Mouse (Mus musculus) WW6 (cell line): ENCODE measurements at regions not wholly inside any gene's neighbourhood (a gene's known extent, or its start where the extent isn't known, plus 50 kb on each side); places are given as distances from the start of the nearest gene placed in this dataset.
"Not testable (repeated sequence)": the region's sequence is repeated elsewhere in the genome, so short reads cannot be mapped to it uniquely, and the experiment has no call there.

Source experiments
- DNase-seq: peaks from one replicate; pipeline ENCODE4 v3.0.0-alpha.2; 2013; ENCODE audit warnings: low read depth, low spot score

DNA sequence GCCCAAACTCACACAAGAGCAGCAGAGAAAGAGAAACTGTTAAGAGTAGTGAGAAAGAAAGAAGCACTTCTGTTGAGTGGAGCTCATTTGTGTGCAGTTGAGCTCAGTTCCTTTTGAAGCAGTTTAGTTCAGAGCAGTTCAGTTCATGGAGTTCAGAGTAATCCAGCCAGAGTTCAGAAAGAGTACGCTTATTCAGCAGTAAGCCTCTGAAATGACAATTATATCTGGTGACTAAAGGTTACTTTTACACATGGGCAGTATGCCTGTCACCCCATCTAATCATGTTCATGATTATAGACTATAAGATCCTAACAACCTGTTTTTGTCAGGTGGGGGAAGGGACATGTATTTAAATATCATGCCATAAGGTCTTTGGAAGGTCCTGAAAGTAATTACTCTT, 333.9 kb upstream of the Klf6 start:
- DNase-seq = no peak

- no peak for DNase-seq
Measured at GRCm38 (mm10) chr13:5540321-5540720, 321.0 kb upstream of the Klf6 start.

DNA sequence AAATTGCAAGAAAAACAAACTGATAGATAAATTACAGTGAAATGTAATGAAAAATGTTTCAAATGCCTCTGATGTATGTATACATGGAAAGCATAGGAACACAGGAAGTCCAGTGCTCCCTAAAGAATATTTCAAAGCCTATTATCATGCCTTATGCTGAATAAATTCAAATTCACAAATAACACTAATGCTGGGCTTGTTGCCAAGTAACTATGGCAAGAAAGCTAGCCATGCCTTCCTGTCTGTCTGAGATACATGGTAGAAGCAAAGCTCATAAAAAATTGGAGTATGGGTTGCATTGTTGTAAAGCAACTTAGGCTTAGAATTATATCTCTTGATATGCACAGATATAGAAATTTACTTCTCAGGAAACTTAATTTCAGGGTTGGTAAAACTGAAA, 315.8 kb upstream of the Klf6 start:
- DNase-seq = no peak

DNA sequence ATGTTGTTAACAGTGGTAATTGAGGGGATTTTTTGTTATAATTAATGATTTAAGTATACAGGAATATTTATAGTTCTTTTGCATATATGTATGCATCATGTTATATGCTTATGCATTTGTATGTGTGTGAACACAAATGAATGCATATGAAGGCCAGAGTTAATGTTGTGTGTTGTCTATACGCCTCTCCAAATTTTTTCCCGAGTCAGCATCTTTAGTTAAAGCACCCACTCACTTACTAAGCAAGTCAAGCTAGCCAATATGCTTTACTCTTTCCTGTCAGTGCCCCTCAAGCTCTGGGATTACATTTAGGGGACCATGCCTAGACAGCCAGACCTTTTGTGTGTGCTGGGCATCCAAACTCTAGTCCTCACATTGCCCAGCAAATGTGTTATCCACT, 315.3 kb upstream of the Klf6 start:
- no peak for DNase-seq

- DNase-seq = no peak
Measured at GRCm38 (mm10) chr13:5546937-5547336, 314.3 kb upstream of the Klf6 start.

DNA sequence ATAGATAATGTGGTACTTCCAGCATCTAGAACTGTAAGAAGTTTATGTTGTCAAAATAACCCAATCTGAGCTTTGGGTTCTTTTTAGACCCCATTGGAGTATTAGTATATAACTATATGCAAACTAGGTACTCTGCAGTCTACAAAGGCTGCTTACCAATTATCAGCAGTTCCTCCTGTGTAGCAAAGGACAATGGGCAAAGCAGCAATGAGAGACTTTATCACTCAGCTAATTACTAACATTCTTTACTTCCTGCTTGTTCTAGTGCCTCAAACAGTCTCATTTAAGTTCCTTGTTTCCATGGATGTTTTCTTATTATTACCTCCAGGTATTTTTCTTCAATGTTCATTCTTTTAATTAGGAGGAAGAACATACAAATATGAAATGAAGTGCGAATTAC, 312.5 kb upstream of the Klf6 start:
- DNase-seq = no peak

DNA sequence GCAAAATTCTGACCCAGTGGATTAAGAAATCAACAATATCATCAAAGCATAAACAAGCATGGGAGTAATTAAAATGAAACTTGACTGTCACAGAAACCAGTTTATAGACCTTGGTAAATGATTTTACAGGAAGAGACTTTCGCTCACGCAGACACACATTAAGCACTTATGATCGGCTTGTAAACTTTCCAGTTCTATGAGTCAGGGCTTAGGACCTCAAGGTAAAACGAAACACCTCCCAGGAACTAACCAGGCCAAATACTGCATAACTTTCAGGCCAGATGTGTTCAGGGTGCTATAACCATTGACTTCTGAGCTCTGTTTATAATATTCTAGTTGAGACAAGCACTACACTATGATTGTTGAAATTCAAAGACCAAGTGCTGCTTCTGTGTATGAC, 312.1 kb upstream of the Klf6 start:
- no peak for DNase-seq

- DNase-seq = no peak
Measured at GRCm38 (mm10) chr13:5549747-5550146, 311.5 kb upstream of the Klf6 start.

DNA sequence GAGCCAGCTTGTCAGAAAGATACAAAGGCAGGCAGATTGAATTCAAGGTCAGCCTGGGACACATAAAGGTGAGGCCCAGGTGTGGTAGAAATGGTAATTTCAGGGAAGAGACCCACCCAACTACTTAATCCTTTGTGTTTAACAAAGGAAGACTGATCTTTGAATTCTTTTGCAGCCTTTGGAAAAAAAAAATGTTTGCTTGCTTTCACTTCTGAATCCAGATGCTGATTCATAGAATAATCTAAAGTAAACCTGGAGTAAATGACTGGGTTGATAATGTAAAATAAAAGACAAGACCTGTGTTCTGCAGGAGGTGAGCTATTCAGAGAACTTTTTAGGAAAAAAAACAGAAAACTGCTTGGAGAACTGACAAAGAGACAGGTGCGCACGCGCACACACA, 310.9 kb upstream of the Klf6 start:
- DNase-seq = peak; percentile 42

- DNase-seq = peak; percentile 22
Measured at GRCm38 (mm10) chr13:5551131-5551530, 310.2 kb upstream of the Klf6 start.

- no peak for DNase-seq
Measured at GRCm38 (mm10) chr13:5553461-5553860, 307.8 kb upstream of the Klf6 start.

GRCm38 (mm10) chr13:5558095-5558494, 303.2 kb upstream of the Klf6 start:
- DNase-seq = no peak

DNA sequence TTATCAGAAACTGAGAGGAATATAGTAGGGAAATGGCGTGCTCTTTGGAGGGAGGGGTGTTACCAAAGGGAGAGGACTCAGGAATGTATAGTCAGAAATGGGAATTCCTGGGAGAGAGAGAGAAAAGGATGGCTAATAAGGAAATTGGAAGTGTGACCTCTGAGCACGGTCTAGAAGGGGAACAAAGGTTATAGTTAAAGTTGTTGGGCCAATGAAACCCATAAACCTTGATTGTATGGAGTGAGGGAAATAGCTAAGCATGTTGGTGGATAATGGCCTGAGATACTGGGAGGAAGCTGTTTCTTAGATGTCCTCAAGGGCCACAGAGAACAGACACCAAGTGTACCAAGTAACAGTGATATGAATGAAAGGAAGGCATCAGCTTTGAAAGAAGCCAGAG, 294.8 kb upstream of the Klf6 start:
- no peak for DNase-seq

GRCm38 (mm10) chr13:5566896-5567295, 294.4 kb upstream of the Klf6 start:
- DNase-seq = no peak

DNA sequence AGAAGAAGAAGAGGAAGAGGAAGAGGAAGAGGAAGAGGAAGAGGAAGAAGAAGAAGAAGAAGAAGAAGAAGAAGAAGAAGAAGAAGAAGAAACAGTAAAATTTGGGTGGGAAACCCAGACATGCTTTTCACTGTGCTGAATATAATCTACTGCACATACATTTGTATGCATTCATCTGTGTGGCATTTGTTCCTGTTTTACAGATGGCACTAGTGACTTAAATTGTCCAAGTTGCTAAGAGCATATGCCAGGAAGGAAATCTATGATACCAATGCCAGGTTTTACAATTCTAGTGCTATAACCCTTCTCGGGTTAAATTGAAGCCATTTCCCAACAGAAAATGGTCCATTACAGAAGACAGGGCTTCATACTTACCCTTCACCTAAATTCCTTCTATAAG, 291.7 kb upstream of the Klf6 start:
- DNase-seq = no peak

DNA sequence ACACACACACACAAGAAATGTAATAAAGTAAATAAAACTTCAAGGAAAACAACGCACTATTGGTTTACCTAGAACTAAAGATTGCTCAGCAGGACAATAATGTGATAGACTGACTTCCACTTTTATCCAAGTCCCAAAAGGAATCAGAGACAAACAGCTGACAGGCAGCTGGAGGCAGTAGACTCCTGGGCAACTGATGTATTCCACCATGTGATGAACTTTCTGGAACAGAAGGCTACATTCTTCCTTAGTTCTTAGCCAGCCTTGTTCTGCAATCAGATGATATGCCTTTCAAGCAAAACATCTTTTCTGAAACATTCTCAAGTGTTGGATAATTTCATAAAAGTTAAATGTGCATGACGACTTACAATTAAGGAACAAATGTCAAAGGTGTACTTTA, 290.9 kb upstream of the Klf6 start:
- DNase-seq = no peak

DNA sequence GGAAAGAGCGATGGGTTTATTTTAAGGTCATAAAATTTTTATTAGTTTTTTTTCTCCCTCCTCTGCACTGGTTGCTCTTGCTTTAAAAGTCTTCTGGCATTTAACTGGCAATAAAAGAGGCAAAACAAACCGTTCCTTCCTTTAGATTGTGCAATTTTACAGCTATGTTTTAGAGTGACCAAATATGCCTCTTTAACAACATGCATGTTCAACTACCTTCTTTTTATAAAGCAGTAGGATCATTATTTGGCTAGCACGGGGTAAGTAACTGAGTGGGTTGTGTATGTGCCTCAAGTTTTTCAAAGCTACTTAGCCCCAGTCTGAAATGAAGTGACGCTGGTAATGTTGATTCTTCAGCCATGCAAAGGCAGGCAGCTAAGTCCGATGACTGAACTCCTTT, 284.7 kb upstream of the Klf6 start:
- no peak for DNase-seq

- DNase-seq = not testable (repeated sequence)
Measured at GRCm38 (mm10) chr13:5583681-5584080, 277.6 kb upstream of the Klf6 start.

DNA sequence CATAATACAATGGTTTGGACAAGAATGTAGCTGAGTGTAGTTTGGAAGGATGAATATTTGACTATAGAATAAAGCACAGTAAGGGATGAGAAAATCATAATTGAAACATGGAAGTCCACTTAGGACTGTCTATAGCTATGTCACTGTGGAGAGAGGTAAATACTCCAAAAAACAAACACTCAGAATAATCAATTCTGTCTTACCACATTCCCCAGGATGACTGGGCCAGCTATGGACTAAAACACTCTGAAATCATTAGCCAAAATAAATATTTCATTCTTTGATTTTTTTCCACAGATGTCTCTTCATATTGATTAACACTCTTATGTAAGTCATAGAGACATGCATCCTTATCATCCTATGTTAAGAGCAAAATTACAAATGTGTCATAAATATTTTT, 274.1 kb upstream of the Klf6 start:
- DNase-seq = no peak

DNA sequence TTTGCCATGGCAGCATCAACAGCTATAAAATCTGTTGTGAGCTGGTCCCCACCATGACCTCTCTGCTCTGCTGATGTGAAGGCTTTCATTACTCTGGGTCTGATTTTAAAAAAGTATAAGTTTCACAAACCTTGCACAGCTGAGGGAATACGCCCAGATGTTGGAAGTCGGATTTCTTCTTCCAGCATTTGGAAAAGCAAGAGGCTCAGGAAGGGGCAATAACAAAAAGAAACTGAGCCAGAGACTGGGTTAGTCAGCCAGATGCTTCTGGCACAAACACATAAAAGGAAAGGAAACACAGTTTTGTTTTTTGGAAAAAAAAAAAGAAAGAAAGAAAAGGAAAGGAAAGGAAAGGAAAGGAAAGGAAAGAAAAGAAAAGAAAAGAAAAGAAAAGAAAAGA, 270.0 kb upstream of the Klf6 start:
- DNase-seq = no peak

DNA sequence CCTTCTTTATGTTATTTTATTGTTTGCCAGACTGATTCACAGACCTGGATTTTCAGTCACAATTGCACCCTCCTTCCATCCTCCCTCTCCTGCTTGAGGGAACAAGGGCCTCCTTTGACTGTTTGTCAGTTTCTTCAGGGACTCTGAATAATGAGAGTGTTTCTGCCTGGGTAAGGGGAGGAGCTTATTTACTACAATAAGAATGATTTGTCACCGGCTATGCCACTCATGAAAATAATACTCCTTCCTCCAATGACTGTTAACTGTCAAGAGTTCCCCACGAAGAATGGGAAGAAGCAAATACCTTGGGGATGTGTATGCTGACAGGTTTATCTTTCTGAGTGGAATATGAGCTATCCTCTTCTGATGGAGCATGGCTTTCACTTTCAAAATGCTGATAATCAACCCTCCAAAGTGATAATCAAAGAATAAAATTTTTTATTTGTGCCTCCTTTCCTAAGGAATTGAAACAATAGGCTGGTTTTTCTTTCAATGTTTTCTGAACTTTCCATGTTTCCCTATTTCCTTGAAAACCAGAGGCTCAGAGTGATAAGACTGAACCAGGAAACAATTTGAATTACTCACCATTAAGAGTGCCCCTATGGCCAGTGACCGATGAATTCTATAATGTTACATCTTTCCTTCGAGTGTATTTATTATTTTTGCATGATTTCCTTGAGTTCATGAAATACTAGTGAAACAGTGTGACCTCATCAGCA, 269.3 kb upstream of the Klf6 start:
- DNase-seq = no peak

- DNase-seq = no peak
Measured at GRCm38 (mm10) chr13:5592556-5593061, 268.7 kb upstream of the Klf6 start.

DNA sequence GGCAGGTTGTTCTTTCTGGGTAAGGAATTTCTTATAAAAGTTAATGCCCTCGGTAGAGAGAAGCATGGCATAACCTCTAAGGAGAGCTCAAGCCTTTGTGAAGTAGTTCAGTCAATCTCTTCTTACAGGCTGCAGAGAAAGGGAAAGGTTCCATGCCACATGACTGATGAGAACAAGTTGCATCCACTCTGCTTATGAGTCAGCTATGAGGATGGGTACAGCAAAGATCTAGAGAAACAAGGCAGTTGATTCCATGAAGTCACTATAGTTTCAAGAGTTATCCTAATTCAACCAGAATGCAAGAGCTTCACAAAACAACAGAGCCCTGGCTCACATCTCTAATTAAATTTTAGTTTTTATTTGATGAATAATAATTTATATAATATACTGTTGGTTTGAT, 259.6 kb upstream of the Klf6 start:
- no peak for DNase-seq
